25 mouse cellular contexts compared by ENCODE assay signal in genomic region chr17:38450688-38451087, GRCm38 (mm10). TPM values are rescaled to one million over a fixed set of nuclear protein-coding genes. Genes with fewer than 3 reads are reported as not detected.
"Had no signal": no experiment of that assay in that cellular context is flagged by ENCODE, and none has a peak within 500 bp of the region (broad histone marks: within the 10 kb centered on the region; RNA-seq: fewer than 3 reads in every experiment).

No protein-coding gene starts in this region.

- H3K4me3 ChIP-seq: neural tube, embryonic 13.5 days; neural tube, embryonic 15.5 days; stomach, embryonic 15.5 days had no signal

- DNase-seq: retina, postnatal 1 day; right cerebral cortex, adult 18-20 months; right cerebral cortex, postnatal 14 days; right cerebral cortex, postnatal 25 days; right cerebral cortex, postnatal 4 days; spleen, adult 18-20 months; thymus, adult 18-20 months; thymus, adult 2 months; thymus, postnatal 14 days; thymus, postnatal 25 days; thymus, postnatal 36 days; thymus, postnatal 4 days had no signal

- H3K27me3 ChIP-seq: neural tube, embryonic 13.5 days; neural tube, embryonic 15.5 days; stomach, embryonic 15.5 days had no signal

- H3K4me1 ChIP-seq: neural tube, embryonic 13.5 days; neural tube, embryonic 15.5 days; stomach, embryonic 15.5 days had no signal

- H3K9me3 ChIP-seq: stomach, embryonic 15.5 days had no signal

- H3K9ac ChIP-seq: neural tube, embryonic 13.5 days; neural tube, embryonic 15.5 days; stomach, embryonic 15.5 days had no signal

- H3K27ac ChIP-seq: neural tube, embryonic 13.5 days; neural tube, embryonic 15.5 days; stomach, embryonic 15.5 days; stomach, postnatal 0 days had no signal

- H3K36me3 ChIP-seq: neural tube, embryonic 13.5 days; neural tube, embryonic 15.5 days; stomach, embryonic 15.5 days had no signal

RNA-seq across cellular contexts. Expression of gene Esp36, which starts 30.7 kb away (rescaled TPM):
- total RNA-seq: neutrophil, adult 5-6 weeks had no signal
- polyA plus RNA-seq: neural tube, embryonic 13.5 days; neural tube, embryonic 14.5 days; neural tube, embryonic 15.5 days; small intestine, adult 2 months; spleen, adult 2 months; stomach, embryonic 14.5 days; stomach, embryonic 15.5 days; stomach, embryonic 16.5 days; stomach, postnatal 0 days; testis, adult 2 months; thymus, adult 2 months; thymus, postnatal 0 days; urinary bladder, adult 2 months had no signal
